Mouse (Mus musculus) embryonic facial prominence, embryonic 15.5 days (tissue): ENCODE measurements around the gene Alx3. TPM values are rescaled to one million over a fixed set of nuclear protein-coding genes. Genes with fewer than 3 reads are reported as not detected.
"Not testable (repeated sequence)": the region's sequence is repeated elsewhere in the genome, so short reads cannot be mapped to it uniquely, and the experiment has no call there.

Experiments
- ATAC-seq: fragments of 200-750 bp; cut with Nextera tagmentation; 2 replicates; pipeline ENCODE4 v1.8.0; 2017; ENCODE audit warnings: low read depth, moderate TSS enrichment; ENCODE audit not compliant: insufficient number of reproducible peaks, low FRiP score, low TSS enrichment
- H3K27ac ChIP-seq: fragments of 300-500 bp; sonication (generic); replicated peaks from 2 replicates; pipeline ENCODE4 v1.5.1; 2015; ENCODE audit warnings: mild to moderate bottlenecking, inconsistent platforms
- H3K27me3 ChIP-seq: fragments of 300-500 bp; sonication (generic); 2 replicates; pipeline ENCODE4 v1.6.1; 2015; ENCODE audit warnings: inconsistent platforms
- H3K36me3 ChIP-seq: fragments of 300-500 bp; sonication (generic); 2 replicates; pipeline ENCODE4 v1.6.1; 2015; ENCODE audit warnings: mild to moderate bottlenecking, inconsistent platforms
- H3K4me1 ChIP-seq: fragments of 300-500 bp; sonication (generic); 2 replicates; pipeline ENCODE4 v1.6.1; 2015; ENCODE audit warnings: inconsistent platforms
- H3K4me2 ChIP-seq: fragments of 300-500 bp; sonication (generic); replicated peaks from 2 replicates; pipeline ENCODE4 v1.6.1; 2015; ENCODE audit warnings: mild to moderate bottlenecking, inconsistent platforms
- H3K4me3 ChIP-seq: fragments of 300-500 bp; sonication (generic); replicated peaks from 2 replicates; pipeline ENCODE4 v1.5.1; 2015; ENCODE audit warnings: mild to moderate bottlenecking, inconsistent platforms
- H3K9ac ChIP-seq: fragments of 300-500 bp; sonication (generic); 2 replicates; pipeline ENCODE4 v1.6.1; 2015; ENCODE audit warnings: inconsistent platforms
- H3K9me3 ChIP-seq: fragments of 300-500 bp; sonication (generic); replicated peaks from 2 replicates; pipeline ENCODE4 v1.6.1; 2016; ENCODE audit warnings: inconsistent platforms
- WGBS: fragments of 180-500 bp; shearing (Covaris S2); methylation state at CpG from one replicate; pipeline ENCODE4 v1.1.7; 2015; 5-methylcytosine and 5-hydroxymethylcytosine counted together
- polyA plus RNA-seq: library from polyadenylated mRNA; unstranded; fragments of >200 nt; fragmentation: Nextera tagmentation; extraction: Ambion mirVana; gene quantifications from 2 replicates; pipeline ENCODE4 v1.2.1, GENCODE M21; 2015

The Alx3 gene
- polyA plus RNA-seq, 1 experiment from 2014 or later: 20.1 TPM

DNA sequence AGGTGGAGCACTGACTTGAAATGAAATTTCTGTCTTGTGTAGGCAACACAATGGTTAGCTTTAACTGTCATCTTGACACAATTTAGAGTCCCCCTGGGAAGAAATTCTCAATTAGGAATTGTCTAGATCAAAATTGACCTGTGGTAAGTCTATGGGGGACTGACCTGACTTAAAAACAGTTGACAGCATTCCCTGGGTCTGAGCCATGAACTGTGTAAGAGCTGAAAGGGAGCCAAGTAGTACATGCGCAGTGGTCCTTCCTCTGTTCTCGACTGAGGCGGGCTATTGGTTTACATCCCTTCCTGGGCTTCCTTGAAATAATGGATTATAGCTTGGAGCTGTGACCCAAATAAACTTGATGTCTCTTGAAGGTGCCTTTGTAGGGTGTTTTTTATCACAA lies 52.1 kb downstream of the Alx3 start:
- H3K27ac ChIP-seq: no peak overlapping the region
- H3K9ac ChIP-seq: no peak overlapping the region
- no peak overlapping the region for H3K4me2 ChIP-seq
- ATAC-seq: no peak
- H3K4me3 ChIP-seq: no peak overlapping the region
- H3K9me3 ChIP-seq: no peaks in the 10 kb centered on the region
- WGBS: 89% methylated on average over 3 of the region's 3 CpGs
- no peaks in the 10 kb centered on the region for H3K36me3 ChIP-seq
- H3K4me1 ChIP-seq: peaks cover 4% of the 10 kb centered on the region; the same call in 1 of the 2 replicates
- H3K27me3 ChIP-seq: no peaks in the 10 kb centered on the region

DNA sequence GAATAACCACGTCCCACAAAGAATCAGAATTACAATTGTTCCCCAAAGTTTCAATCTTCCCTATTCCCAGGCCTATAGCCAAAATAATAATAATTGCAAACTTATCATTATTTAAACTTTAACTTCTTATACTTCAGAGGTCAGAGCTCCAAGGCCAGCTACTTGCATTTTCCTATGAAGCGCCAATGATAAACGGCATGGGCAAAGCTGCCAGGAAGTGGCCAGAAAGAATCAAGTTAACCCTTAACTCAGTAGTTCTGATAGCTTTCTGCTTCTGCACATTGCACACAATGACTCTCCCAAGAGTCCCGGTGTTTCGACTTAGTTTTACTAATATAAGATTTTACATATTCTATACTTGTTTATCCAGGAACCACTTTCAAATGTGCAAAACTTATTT lies 55.4 kb downstream of the Alx3 start:
- 69% methylated on average over 5 of the region's 5 CpGs for WGBS
- not testable (repeated sequence) for H3K27me3 ChIP-seq, ATAC-seq, H3K27ac ChIP-seq, H3K4me2 ChIP-seq, H3K36me3 ChIP-seq, H3K4me1 ChIP-seq, H3K9me3 ChIP-seq, H3K9ac ChIP-seq, H3K4me3 ChIP-seq

DNA sequence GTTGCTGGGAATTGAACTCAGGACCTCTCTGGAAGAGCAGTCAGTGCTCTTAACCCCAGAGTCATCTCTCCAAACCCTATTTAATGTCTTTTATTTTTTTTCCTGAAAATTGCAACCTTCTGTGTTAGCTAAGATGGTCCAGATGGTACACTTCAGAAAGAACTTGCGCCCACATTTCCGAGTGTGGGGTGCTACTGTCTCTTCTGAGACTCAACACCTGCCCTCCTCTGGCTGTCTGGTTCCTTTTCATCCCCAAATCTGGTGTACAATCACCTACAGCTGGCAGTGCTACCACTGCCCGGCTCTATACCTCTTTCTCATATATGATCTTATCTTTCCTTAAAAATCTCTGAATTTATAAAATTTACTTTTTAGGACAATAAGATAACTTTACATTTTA lies 58.1 kb downstream of the Alx3 start:
- no peak overlapping the region for H3K4me2 ChIP-seq
- H3K4me1 ChIP-seq: peaks cover 2% of the 10 kb centered on the region; the same call in 1 of the 2 replicates
- H3K27ac ChIP-seq: no peak overlapping the region
- 82% methylated on average over 3 of the region's 3 CpGs for WGBS
- no peaks in the 10 kb centered on the region for H3K9me3 ChIP-seq
- H3K4me3 ChIP-seq: no peak overlapping the region
- H3K27me3 ChIP-seq: no peaks in the 10 kb centered on the region
- no peak for ATAC-seq
- H3K9ac ChIP-seq: no peak overlapping the region
- no peaks in the 10 kb centered on the region for H3K36me3 ChIP-seq

DNA sequence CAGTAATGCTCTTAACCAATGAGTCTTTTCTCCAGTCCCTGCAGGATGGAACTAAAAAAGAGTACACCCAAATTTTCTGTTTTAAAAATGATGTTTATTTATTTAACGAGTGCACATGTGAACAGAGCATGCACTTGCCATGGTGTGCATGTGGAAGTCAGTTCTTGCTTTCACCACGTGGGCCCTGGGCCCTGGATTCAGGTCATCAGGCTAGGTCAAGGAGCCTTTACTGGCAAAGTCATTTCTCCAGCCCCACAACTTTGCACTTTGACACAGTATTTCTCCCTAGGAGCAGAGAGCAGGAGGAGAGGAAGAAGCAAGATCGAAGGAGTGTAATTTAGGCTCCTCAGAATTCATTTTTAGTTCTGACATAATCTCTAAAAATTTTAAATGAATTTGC lies 60.0 kb downstream of the Alx3 start:
- 85% methylated on average over 3 of the region's 3 CpGs for WGBS
- no peak for ATAC-seq
- peaks cover 7% of the 10 kb centered on the region; the same call in 1 of the 2 replicates for H3K36me3 ChIP-seq

More for the DNA sequence above, 60.0 kb downstream of the Alx3 start:
- Histone ChIP-seq H3K9me3 (no peaks in the 10 kb centered on the region), H3K4me1 (no peaks in the 10 kb centered on the region), H3K4me3 (no peak overlapping the region), H3K27ac (no peak overlapping the region), H3K27me3 (no peaks in the 10 kb centered on the region), H3K9ac (no peak overlapping the region), H3K4me2 (no peak overlapping the region)

Other genes with a start within 250 kb of the Alx3 start
- gene Kcnc4, start 135.5 kb upstream of the Alx3 start, polyA plus RNA-seq: 0.53 and 0.76 TPM in 2 replicates
- 6.7 and 8.0 TPM in 2 replicates for gene Slc6a17, start 77.0 kb upstream of the Alx3 start, polyA plus RNA-seq
- 0.12 TPM in 1 of 2 replicates, not detected in the other for gene Ubl4b, start 40.0 kb upstream of the Alx3 start, polyA plus RNA-seq
- not detected in 2 replicates for gene Gm10961, start 36.3 kb downstream of the Alx3 start, polyA plus RNA-seq
- 52.4 and 55.8 TPM in 2 replicates for gene Strip1, start 36.7 kb downstream of the Alx3 start, polyA plus RNA-seq
- 81.1 and 85.2 TPM in 2 replicates for gene Ahcyl1, start 101.5 kb downstream of the Alx3 start, polyA plus RNA-seq
- gene Csf1, start 165.4 kb downstream of the Alx3 start, polyA plus RNA-seq: 18.0 and 18.5 TPM in 2 replicates